Mouse (Mus musculus) hindbrain, postnatal 0 days (tissue): ENCODE results near the gene Vmn2r106. TPM values are rescaled to one million over a fixed set of nuclear protein-coding genes. Genes with fewer than 3 reads are reported as not detected.

Source experiments
- ATAC-seq: fragments of 200-750 bp; cut with Nextera tagmentation; 2 replicates; pipeline ENCODE4 v1.8.0; 2017; ENCODE audit warnings: mild to moderate bottlenecking, moderate TSS enrichment, moderate library complexity
- DNase-seq: peaks from one replicate; pipeline ENCODE4 v3.0.0-alpha.2; 2015; ENCODE audit warnings: low spot score
- H3K27ac ChIP-seq: fragments of 300-500 bp; sonication (generic); 2 replicates; pipeline ENCODE4 v1.5.1; 2014; ENCODE audit warnings: mild to moderate bottlenecking
- H3K27me3 ChIP-seq: fragments of 300-500 bp; sonication (generic); 2 replicates; pipeline ENCODE4 v1.6.1; 2014; ENCODE audit warnings: low read length, mixed read lengths; ENCODE audit not compliant: insufficient read depth
- H3K36me3 ChIP-seq: fragments of 300-500 bp; sonication (generic); 2 replicates; pipeline ENCODE4 v1.6.1; 2014; ENCODE audit warnings: low read length, mixed read lengths; ENCODE audit not compliant: insufficient read depth
- H3K4me1 ChIP-seq: fragments of 300-500 bp; sonication (generic); 2 replicates; pipeline ENCODE4 v1.6.1; 2014; ENCODE audit warnings: antibody characterized with exemption, low read length, mixed read lengths; ENCODE audit not compliant: insufficient read depth
- H3K4me2 ChIP-seq: fragments of 300-500 bp; sonication (generic); 2 replicates; pipeline ENCODE4 v1.6.1; 2014; ENCODE audit warnings: low read depth, mild to moderate bottlenecking, low read length, moderate library complexity, mixed read lengths
- H3K4me3 ChIP-seq: fragments of 300-500 bp; sonication (generic); 2 replicates; pipeline ENCODE4 v1.5.1; 2014; ENCODE audit warnings: low read length
- H3K9ac ChIP-seq: fragments of 300-500 bp; sonication (generic); replicated peaks from 2 replicates; pipeline ENCODE4 v1.6.1; 2014; ENCODE audit warnings: mild to moderate bottlenecking, low read length, moderate library complexity, mixed read lengths
- H3K9me3 ChIP-seq: fragments of 300-500 bp; sonication (generic); 2 replicates; pipeline ENCODE4 v1.6.1; 2016; ENCODE audit warnings: low read length, mixed read lengths
- CTCF ChIP-seq: IDR thresholded peaks from 2 replicates; pipeline ENCODE4 v1.5.1; 2016; ENCODE audit warnings: antibody characterized with exemption, control low read depth, low read depth
- WGBS: fragments of 180-500 bp; shearing (Covaris S2); extraction: QIAGEN DNeasy Blood & Tissue Kit; methylation state at CpG from one replicate; pipeline ENCODE4 v1.1.7; 2014; 5-methylcytosine and 5-hydroxymethylcytosine counted together
- polyA plus RNA-seq: library from polyadenylated mRNA; unstranded; fragments of >200 nt; fragmentation: Nextera tagmentation; extraction: Ambion mirVana; gene quantifications from 2 replicates; pipeline ENCODE4 v1.2.1, GENCODE M21; 2015
- total RNA-seq: library from RNA; depleted of rRNA; stranded (reverse); fragments of >200 nt; gene quantifications from 2 replicates; pipeline ENCODE4 v1.2.3, GENCODE M21; 2014; rRNA removed

The Vmn2r106 gene
- total RNA-seq (not detected in 2 replicates), polyA plus RNA-seq (not detected in 2 replicates)

DNA sequence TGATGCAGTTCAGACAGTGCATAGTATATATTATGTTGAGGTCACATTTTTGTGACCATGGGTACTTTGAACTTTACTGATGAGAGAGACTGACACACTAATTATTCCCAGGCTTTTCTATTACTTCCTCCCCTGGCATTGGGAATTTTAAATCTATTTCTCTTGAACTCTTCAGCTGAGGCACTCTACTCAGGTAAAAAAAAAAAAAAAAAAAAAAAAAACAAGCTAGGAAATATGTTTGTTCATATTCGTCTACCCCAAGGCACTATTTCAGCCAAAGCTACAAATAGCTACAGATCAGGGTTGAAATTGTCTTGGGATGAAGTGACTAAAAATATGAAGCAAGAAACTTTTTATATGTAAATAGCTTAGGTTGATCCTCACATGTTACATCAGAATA lies at the start of gene Vmn2r106:
Gene Vmn2r106 (minus strand): TSS at position 101 of the 400 bp plus-strand sequence.
- DNase-seq (no peak), ATAC-seq (no peak)
- no peak within 1 kb of the TSS for H3K4me3 ChIP-seq
- TF ChIP-seq CTCF, result no peak
- WGBS, result 78% methylated on average over 1 of the region's 1 CpGs
- no peaks in the 10 kb centered on the region for H3K27me3 ChIP-seq
- H3K4me1 ChIP-seq, result no peaks in the 10 kb centered on the region
- H3K9ac ChIP-seq, result no peak within 1 kb of the TSS
- H3K36me3 ChIP-seq, result no peaks in the 10 kb centered on the region
- H3K4me2 ChIP-seq, result no peak within 1 kb of the TSS
- no peak within 1 kb of the TSS for H3K27ac ChIP-seq
- peaks cover 3% of the 10 kb centered on the region; the same call in 1 of the 2 replicates for H3K9me3 ChIP-seq

DNA sequence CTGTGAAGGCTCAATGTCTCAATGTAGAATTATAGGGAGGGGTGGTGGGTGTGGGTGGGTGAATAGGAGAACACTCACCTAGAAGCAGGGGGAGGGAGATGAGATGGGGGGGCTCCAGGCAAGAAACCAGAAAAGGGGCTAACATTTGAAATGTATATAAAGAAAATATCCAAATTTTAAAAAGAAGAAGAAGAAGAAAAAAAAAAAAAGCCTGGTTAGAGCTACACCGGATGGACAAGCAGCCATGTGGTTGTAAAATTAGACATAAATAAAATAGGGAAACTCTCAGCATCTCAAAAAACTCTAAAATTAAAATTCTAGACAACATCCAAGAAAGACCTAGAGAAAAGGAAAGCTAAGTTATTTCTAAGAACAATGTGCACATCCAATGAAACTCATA lies 20.4 kb upstream of the Vmn2r106 start:
- no peak for TF ChIP-seq CTCF
- Histone ChIP-seq H3K4me3 (no peak overlapping the region), H3K9ac (no peak overlapping the region), H3K4me2 (no peak overlapping the region), H3K27me3 (no peaks in the 10 kb centered on the region), H3K27ac (no peak overlapping the region), H3K9me3 (no peaks in the 10 kb centered on the region), H3K36me3 (no peaks in the 10 kb centered on the region), H3K4me1 (no peaks in the 10 kb centered on the region)
- ATAC-seq (no peak), DNase-seq (no peak)
- WGBS, result 92% methylated on average over 1 of the region's 1 CpGs

- no peaks in the 10 kb centered on the region for H3K4me1 ChIP-seq
- H3K27ac ChIP-seq, result no peak overlapping the region
- no peak overlapping the region for H3K4me2 ChIP-seq
- DNase-seq (no peak), ATAC-seq (no peak)
- H3K9me3 ChIP-seq, result peaks cover 3% of the 10 kb centered on the region; the same call in 1 of the 2 replicates
- TF ChIP-seq CTCF, result no peak
- H3K36me3 ChIP-seq, result no peaks in the 10 kb centered on the region
- H3K9ac ChIP-seq, result no peak overlapping the region
- no peaks in the 10 kb centered on the region for H3K27me3 ChIP-seq
- no peak overlapping the region for H3K4me3 ChIP-seq
Observed at GRCm38 (mm10) chr17:20286906-20287305, 1.6 kb upstream of the Vmn2r106 start.

DNA sequence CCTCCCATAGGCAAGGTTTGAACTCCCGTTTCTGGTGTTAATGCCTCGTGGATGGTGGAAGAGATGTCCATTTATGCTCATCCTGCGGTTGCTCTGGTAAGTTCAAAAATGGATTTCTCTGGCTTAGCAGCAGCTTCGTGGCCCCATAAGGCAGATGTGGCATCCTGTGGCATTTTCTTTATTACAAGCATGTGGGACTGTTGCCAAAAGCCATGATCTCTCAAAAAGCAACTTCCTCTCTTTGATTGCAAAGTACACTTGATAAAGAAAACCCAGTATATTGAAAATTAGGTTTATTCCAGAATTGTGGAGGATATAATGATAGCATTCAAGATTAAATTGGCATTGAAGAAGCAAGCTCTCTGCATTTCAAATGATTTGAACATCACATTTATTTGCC lies 29.8 kb downstream of the Vmn2r106 start:
- Histone ChIP-seq H3K27ac (no peak overlapping the region), H3K9me3 (peaks cover 18% of the 10 kb centered on the region; the same call in 1 of the 2 replicates), H3K36me3 (no peaks in the 10 kb centered on the region), H3K9ac (no peak overlapping the region), H3K4me2 (no peak overlapping the region), H3K4me1 (no peaks in the 10 kb centered on the region), H3K27me3 (no peaks in the 10 kb centered on the region), H3K4me3 (no peak overlapping the region)
- 68% methylated on average over 4 of the region's 4 CpGs for WGBS
- no peak for DNase-seq
- no peak for ATAC-seq
- TF ChIP-seq CTCF, result no peak

- H3K36me3 ChIP-seq, result no peaks in the 10 kb centered on the region
- TF ChIP-seq CTCF, result no peak
- ATAC-seq, result no peak
- no peak within 1 kb of the TSS for H3K9ac ChIP-seq
- H3K9me3 ChIP-seq, result 0 out of 2 replicates have a peak, but pooled peaks cover 10% of the 10 kb centered on the region
- WGBS, result 66% methylated on average over 2 of the region's 2 CpGs
- H3K4me2 ChIP-seq, result no peak within 1 kb of the TSS
- H3K4me3 ChIP-seq, result no peak within 1 kb of the TSS
- no peak for DNase-seq
- no peaks in the 10 kb centered on the region for H3K4me1 ChIP-seq
- no peak within 1 kb of the TSS for H3K27ac ChIP-seq
- H3K27me3 ChIP-seq, result no peaks in the 10 kb centered on the region
Observed at GRCm38 (mm10) chr17:20234952-20235351, 50.4 kb downstream of the Vmn2r106 start, which contains the start of gene Vmn2r105. Gene Vmn2r105 (minus strand): TSS chr17:20235052.

Other genes with a start within 250 kb of the Vmn2r106 start
- not detected in 2 replicates for gene Vmn2r104, start 237.2 kb downstream of the Vmn2r106 start, total RNA-seq
- gene Vmn2r104, start 237.2 kb downstream of the Vmn2r106 start, polyA plus RNA-seq, result not detected in 2 replicates
- not detected in 2 replicates for gene Fpr-rs7, start 171.3 kb downstream of the Vmn2r106 start, total RNA-seq
- gene Fpr-rs7, start 171.3 kb downstream of the Vmn2r106 start, polyA plus RNA-seq, result not detected in 2 replicates
- gene Fpr-rs6, start 102.5 kb downstream of the Vmn2r106 start, total RNA-seq, result not detected in 2 replicates
- not detected in 2 replicates for gene Fpr-rs6, start 102.5 kb downstream of the Vmn2r106 start, polyA plus RNA-seq
- not detected in 2 replicates for gene Vmn2r105, start 50.5 kb downstream of the Vmn2r106 start, total RNA-seq
- gene Vmn2r105, start 50.5 kb downstream of the Vmn2r106 start, polyA plus RNA-seq, result not detected in 2 replicates
- not detected in 2 replicates for gene Vmn2r107, start 59.7 kb upstream of the Vmn2r106 start, total RNA-seq
- gene Vmn2r107, start 59.7 kb upstream of the Vmn2r106 start, polyA plus RNA-seq, result not detected in 2 replicates
- gene Vmn1r224, start 128.6 kb upstream of the Vmn2r106 start, total RNA-seq, result not detected in 2 replicates
- gene Vmn1r224, start 128.6 kb upstream of the Vmn2r106 start, polyA plus RNA-seq, result not detected in 2 replicates
- not detected in 2 replicates for gene Vmn2r108, start 195.8 kb upstream of the Vmn2r106 start, total RNA-seq
- gene Vmn2r108, start 195.8 kb upstream of the Vmn2r106 start, polyA plus RNA-seq, result not detected in 2 replicates
- gene Vmn1r225, start 212.6 kb upstream of the Vmn2r106 start, total RNA-seq, result not detected in 2 replicates
- not detected in 2 replicates for gene Vmn1r225, start 212.6 kb upstream of the Vmn2r106 start, polyA plus RNA-seq